Mouse (Mus musculus): ENCODE data around the gene Sugt1. TPM values are rescaled to one million over a fixed set of nuclear protein-coding genes. Genes with fewer than 3 reads are reported as not detected.
A peak's percentile ranks its signal among the peaks of the same experiment; 100 is the strongest.

Gene Sugt1
- polyA plus RNA-seq, 1 experiment from 2014 or later: 112 TPM

DNA sequence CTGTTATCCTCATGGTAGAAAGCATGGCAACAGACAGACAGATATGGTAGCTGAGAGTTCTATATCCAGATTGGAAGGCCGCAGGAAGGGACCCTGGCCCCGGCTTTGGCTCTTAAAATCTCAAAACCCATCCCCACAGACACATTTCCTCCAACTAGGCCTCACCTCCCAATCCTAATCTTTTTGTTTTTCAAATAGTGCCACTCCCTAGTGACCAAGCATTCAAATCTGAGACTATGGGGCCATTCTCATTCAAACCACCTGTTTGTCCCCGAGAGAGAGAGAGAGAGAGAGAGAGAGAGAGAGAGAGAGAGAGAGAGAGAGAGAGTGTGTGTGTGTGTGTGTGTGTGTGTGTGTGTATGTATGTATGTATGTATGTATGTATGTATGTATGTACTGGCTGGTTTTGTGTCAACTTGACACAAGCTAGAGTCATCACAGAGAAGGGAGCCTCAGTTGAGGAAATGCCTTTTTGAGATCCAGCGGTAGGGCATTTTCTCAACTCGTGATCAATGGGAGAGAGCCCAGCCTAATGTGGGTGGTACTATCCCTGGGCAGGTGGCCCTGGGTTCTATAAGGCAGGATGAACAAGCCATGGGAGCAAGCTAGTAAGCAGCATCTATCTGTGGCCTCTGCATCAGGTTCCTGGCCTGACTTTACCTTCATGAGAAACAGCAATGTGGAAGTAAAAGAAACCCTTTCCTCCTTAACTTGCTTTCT is 3.8 kb upstream of the Sugt1 start:
- Histone ChIP-seq H3K27me3 (no peaks in the 10 kb centered on the region), H3K9ac (no peak overlapping the region), H3K4me1 (peaks cover 9% of the 10 kb centered on the region), H3K36me3 (peaks cover 11% of the 10 kb centered on the region), H3K9me3 (replicated peaks) (no peaks in the 10 kb centered on the region), H3K4me3 (replicated peaks) (no peak overlapping the region), H3K4me2 (replicated peaks) (no peak overlapping the region), H3K27ac (replicated peaks) (no peak overlapping the region)
- no peak for ATAC-seq (ENCODE audit: insufficient number of reproducible peaks, low FRiP score, low TSS enrichment, low read depth)
- whole genome bisulfite sequencing: 87% methylated on average over 5 of the region's 5 CpGs

GRCm38 (mm10) chr14:79586499-79587138 is 872 bp upstream of the Sugt1 start:
- Histone ChIP-seq H3K36me3 (peaks cover 10% of the 10 kb centered on the region), H3K9ac (peak overlapping the region; percentile 58; the same call in 1 of the 2 replicates), H3K27me3 (no peaks in the 10 kb centered on the region), H3K4me3 (replicated peaks) (peak overlapping the region; percentile 73), H3K4me2 (replicated peaks) (peak overlapping the region; percentile 72), H3K4me1 (peaks cover 18% of the 10 kb centered on the region), H3K27ac (replicated peaks) (peak overlapping the region; percentile 98), H3K9me3 (replicated peaks) (no peaks in the 10 kb centered on the region)
- WGBS: 32% methylated on average over 16 of the region's 16 CpGs
- ATAC-seq (ENCODE audit: insufficient number of reproducible peaks, low FRiP score, low TSS enrichment, low read depth): no peak

- Histone ChIP-seq H3K36me3 (peaks cover 10% of the 10 kb centered on the region), H3K4me1 (peaks cover 18% of the 10 kb centered on the region), H3K27ac (replicated peaks) (peak overlapping the region; percentile 98), H3K4me2 (replicated peaks) (peak overlapping the region; percentile 72), H3K9me3 (replicated peaks) (no peaks in the 10 kb centered on the region), H3K27me3 (no peaks in the 10 kb centered on the region), H3K9ac (peak overlapping the region; percentile 63), H3K4me3 (replicated peaks) (peak overlapping the region; percentile 73)
- no peak for ATAC-seq (ENCODE audit: insufficient number of reproducible peaks, low FRiP score, low TSS enrichment, low read depth)
- WGBS: 1% methylated on average over 9 of the region's 9 CpGs
These were observed 350 bp downstream of the Sugt1 start for GRCm38 (mm10) chr14:79587852-79588229.

DNA sequence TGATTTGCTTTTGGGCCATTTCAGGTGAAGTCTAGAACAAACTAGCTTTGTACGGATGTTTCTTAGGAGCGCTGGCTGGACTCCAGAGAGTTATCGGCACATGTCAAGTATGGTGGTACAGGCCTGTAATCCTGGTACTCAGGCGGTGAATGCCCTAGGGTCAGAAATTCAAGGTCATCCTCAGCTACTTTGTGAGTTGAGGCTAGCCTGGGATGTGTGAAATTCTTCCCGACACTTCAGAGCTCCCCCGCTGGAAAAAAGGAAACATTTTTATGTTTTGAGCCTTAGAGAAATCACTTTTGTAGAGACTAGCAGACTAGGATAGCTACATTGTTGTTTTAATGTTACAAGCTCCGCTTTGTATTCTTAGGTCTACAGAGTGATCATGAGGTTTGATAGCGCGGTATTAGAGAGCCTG is 1.1 kb downstream of the Sugt1 start:
- H3K4me1 ChIP-seq: peaks cover 18% of the 10 kb centered on the region
- WGBS: 89% methylated on average over 9 of the region's 9 CpGs

GRCm38 (mm10) chr14:79589401-79589800 is 1.9 kb downstream of the Sugt1 start:
- Histone ChIP-seq H3K27me3 (no peaks in the 10 kb centered on the region), H3K36me3 (peaks cover 10% of the 10 kb centered on the region), H3K4me3 (replicated peaks) (no peak overlapping the region), H3K4me1 (peaks cover 18% of the 10 kb centered on the region), H3K4me2 (replicated peaks) (no peak overlapping the region), H3K27ac (replicated peaks) (no peak overlapping the region), H3K9ac (no peak overlapping the region), H3K9me3 (replicated peaks) (no peaks in the 10 kb centered on the region)
- ATAC-seq (ENCODE audit: insufficient number of reproducible peaks, low FRiP score, low TSS enrichment, low read depth): no peak
- 87% methylated on average over 6 of the region's 6 CpGs for WGBS

More for the DNA sequence above, 1.1 kb downstream of the Sugt1 start:
- peak overlapping the region; percentile 73 for H3K4me3 ChIP-seq (replicated peaks)
- peak overlapping the region; percentile 72 for H3K4me2 ChIP-seq (replicated peaks)
- 0 out of 2 replicates have a peak overlapping the region, but pooled peaks have one; percentile 63 for H3K9ac ChIP-seq
- H3K27ac ChIP-seq (replicated peaks): no peak overlapping the region
- H3K27me3 ChIP-seq: no peaks in the 10 kb centered on the region
- H3K9me3 ChIP-seq (replicated peaks): no peaks in the 10 kb centered on the region
- H3K36me3 ChIP-seq: peaks cover 10% of the 10 kb centered on the region
- no peak for ATAC-seq (ENCODE audit: insufficient number of reproducible peaks, low FRiP score, low TSS enrichment, low read depth)

DNA sequence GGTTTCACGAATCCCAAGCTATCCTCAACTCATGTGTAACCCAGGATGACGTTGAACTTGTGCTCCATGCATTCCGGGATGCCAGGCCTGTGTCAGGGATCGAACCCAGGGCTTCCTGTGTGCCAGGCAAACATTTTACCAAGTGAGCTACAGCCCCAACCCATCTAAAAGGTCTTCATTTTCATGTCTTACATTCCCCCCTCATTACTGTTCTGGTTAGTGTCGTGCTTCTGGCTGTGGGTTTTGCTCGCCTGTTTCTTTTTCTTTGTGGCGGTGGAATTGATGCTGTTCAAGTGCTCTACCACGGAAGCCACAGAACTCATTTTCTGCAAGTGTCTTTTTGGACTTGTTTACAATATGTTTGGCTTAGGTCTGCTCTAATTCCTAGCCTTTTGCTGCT is 3.4 kb downstream of the Sugt1 start:
- H3K36me3 ChIP-seq: peaks cover 16% of the 10 kb centered on the region
- ATAC-seq (ENCODE audit: insufficient number of reproducible peaks, low FRiP score, low TSS enrichment, low read depth): no peak
- 91% methylated on average over 8 of the region's 8 CpGs for WGBS

GRCm38 (mm10) chr14:79591611-79592010 is 4.1 kb downstream of the Sugt1 start:
- Histone ChIP-seq H3K4me1 (peaks cover 18% of the 10 kb centered on the region), H3K9ac (no peak overlapping the region), H3K9me3 (replicated peaks) (no peaks in the 10 kb centered on the region), H3K4me3 (replicated peaks) (no peak overlapping the region), H3K36me3 (peaks cover 23% of the 10 kb centered on the region), H3K4me2 (replicated peaks) (no peak overlapping the region), H3K27me3 (no peaks in the 10 kb centered on the region), H3K27ac (replicated peaks) (no peak overlapping the region)
- 92% methylated on average over 2 of the region's 2 CpGs for WGBS
- ATAC-seq (ENCODE audit: insufficient number of reproducible peaks, low FRiP score, low TSS enrichment, low read depth): no peak

More for the DNA sequence above, 3.4 kb downstream of the Sugt1 start:
- Histone ChIP-seq H3K4me1 (peaks cover 18% of the 10 kb centered on the region), H3K4me3 (replicated peaks) (no peak overlapping the region), H3K9me3 (replicated peaks) (no peaks in the 10 kb centered on the region), H3K27ac (replicated peaks) (no peak overlapping the region), H3K4me2 (replicated peaks) (no peak overlapping the region), H3K27me3 (no peaks in the 10 kb centered on the region), H3K9ac (no peak overlapping the region)

GRCm38 (mm10) chr14:79594069-79594468 is 6.6 kb downstream of the Sugt1 start:
- Histone ChIP-seq H3K36me3 (peaks cover 34% of the 10 kb centered on the region), H3K4me3 (replicated peaks) (no peak overlapping the region), H3K9ac (no peak overlapping the region), H3K4me2 (replicated peaks) (no peak overlapping the region), H3K27ac (replicated peaks) (no peak overlapping the region), H3K9me3 (replicated peaks) (no peaks in the 10 kb centered on the region), H3K4me1 (peaks cover 6% of the 10 kb centered on the region; the same call in 1 of the 2 replicates), H3K27me3 (no peaks in the 10 kb centered on the region)
- no peak for ATAC-seq (ENCODE audit: insufficient number of reproducible peaks, low FRiP score, low TSS enrichment, low read depth)
- 82% methylated on average over 5 of the region's 5 CpGs for WGBS

DNA sequence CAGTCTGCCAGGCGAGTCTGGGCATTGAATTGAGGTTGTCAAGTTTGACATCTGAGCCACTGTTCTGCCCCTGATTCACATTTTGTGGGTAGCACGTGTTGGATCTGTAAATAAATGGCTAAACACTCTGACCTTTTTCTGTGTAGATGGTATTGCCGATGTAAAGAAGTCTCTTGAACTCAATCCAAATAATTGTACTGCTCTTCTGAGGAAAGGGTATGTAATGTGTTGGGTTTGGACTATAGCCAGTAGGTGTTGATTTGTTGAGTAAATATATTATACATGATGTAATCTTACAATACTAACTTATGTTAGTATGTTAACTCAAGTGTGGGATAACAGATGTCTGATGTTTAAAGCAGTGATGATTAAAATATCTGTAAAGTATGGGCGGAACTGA is 9.1 kb downstream of the Sugt1 start:
- WGBS: 68% methylated on average over 4 of the region's 4 CpGs
- Histone ChIP-seq H3K4me3 (replicated peaks) (no peak overlapping the region), H3K36me3 (peaks cover 48% of the 10 kb centered on the region), H3K27ac (replicated peaks) (no peak overlapping the region), H3K4me1 (no peaks in the 10 kb centered on the region), H3K9ac (no peak overlapping the region), H3K4me2 (replicated peaks) (no peak overlapping the region), H3K27me3 (no peaks in the 10 kb centered on the region), H3K9me3 (replicated peaks) (no peaks in the 10 kb centered on the region)
- no peak for ATAC-seq (ENCODE audit: insufficient number of reproducible peaks, low FRiP score, low TSS enrichment, low read depth)

GRCm38 (mm10) chr14:79605881-79606280 is 18.4 kb downstream of the Sugt1 start:
- Histone ChIP-seq H3K9ac (no peak overlapping the region), H3K36me3 (peaks cover 75% of the 10 kb centered on the region), H3K4me2 (replicated peaks) (no peak overlapping the region)

DNA sequence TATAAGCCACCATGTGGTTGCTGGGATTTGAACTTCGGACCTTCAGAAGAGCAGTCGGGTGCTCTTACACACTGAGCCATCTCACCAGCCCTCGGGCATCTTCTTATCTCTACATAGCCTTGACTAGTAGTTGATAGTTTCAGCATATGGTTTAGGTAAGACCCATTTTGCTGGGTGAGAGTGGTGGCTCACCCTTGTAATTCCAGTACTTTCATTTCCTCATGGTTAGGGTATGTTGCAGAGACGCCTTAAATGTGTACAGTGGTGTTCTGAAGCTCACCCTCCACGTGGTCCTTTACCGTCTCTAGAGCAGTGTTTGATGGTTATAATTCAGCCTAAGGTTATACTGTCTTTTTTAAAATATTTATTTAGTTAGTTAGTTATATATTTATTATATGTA is 18.9 kb downstream of the Sugt1 start:
- Histone ChIP-seq H3K4me2 (replicated peaks) (no peak overlapping the region), H3K4me3 (replicated peaks) (no peak overlapping the region), H3K36me3 (peaks cover 75% of the 10 kb centered on the region), H3K4me1 (no peaks in the 10 kb centered on the region), H3K9me3 (replicated peaks) (no peaks in the 10 kb centered on the region), H3K27me3 (no peaks in the 10 kb centered on the region), H3K27ac (replicated peaks) (no peak overlapping the region), H3K9ac (no peak overlapping the region)
- no peak for ATAC-seq (ENCODE audit: insufficient number of reproducible peaks, low FRiP score, low TSS enrichment, low read depth)
- WGBS: 90% methylated on average over 6 of the region's 6 CpGs

More at GRCm38 (mm10) chr14:79605881-79606280, 18.4 kb downstream of the Sugt1 start:
- H3K9me3 ChIP-seq (replicated peaks): no peaks in the 10 kb centered on the region
- H3K27me3 ChIP-seq: no peaks in the 10 kb centered on the region
- H3K4me1 ChIP-seq: no peaks in the 10 kb centered on the region
- WGBS: 88% methylated on average over 2 of the region's 2 CpGs
- ATAC-seq (ENCODE audit: insufficient number of reproducible peaks, low FRiP score, low TSS enrichment, low read depth): no peak
- H3K4me3 ChIP-seq (replicated peaks): no peak overlapping the region
- H3K27ac ChIP-seq (replicated peaks): no peak overlapping the region

Measured in embryonic facial prominence, embryonic 15.5 days (tissue).